Mouse (Mus musculus): ENCODE results near the gene Hmgcl. TPM values are rescaled to one million over a fixed set of nuclear protein-coding genes. Genes with fewer than 3 reads are reported as not detected.

Gene Hmgcl
- polyA plus RNA-seq, 1 experiment from 2014 or later: 70.4 TPM

- no peak overlapping the region for H3K9ac ChIP-seq
- H3K27me3 ChIP-seq (replicated peaks): no peaks in the 10 kb centered on the region
- H3K9me3 ChIP-seq (replicated peaks): no peaks in the 10 kb centered on the region
- H3K4me1 ChIP-seq (replicated peaks): peaks cover 10% of the 10 kb centered on the region
- H3K4me2 ChIP-seq: no peak overlapping the region
- H3K4me3 ChIP-seq: no peak overlapping the region
- H3K27ac ChIP-seq (ENCODE audit: poor library complexity, severe bottlenecking): no peak overlapping the region
- ATAC-seq (ENCODE audit: insufficient number of reproducible peaks, low FRiP score): no peak
- 63% methylated on average over 4 of the region's 4 CpGs for WGBS
- no peaks in the 10 kb centered on the region for H3K36me3 ChIP-seq
These were observed 32.8 kb upstream of the Hmgcl start for GRCm38 (mm10) chr4:135913433-135913832.

GRCm38 (mm10) chr4:135918635-135919279, 27.5 kb upstream of the Hmgcl start:
- H3K4me2 ChIP-seq: no peak overlapping the region
- no peak for ATAC-seq (ENCODE audit: insufficient number of reproducible peaks, low FRiP score)
- H3K9me3 ChIP-seq (replicated peaks): no peaks in the 10 kb centered on the region
- no peaks in the 10 kb centered on the region for H3K27me3 ChIP-seq (replicated peaks)
- no peak overlapping the region for H3K4me3 ChIP-seq
- H3K9ac ChIP-seq: no peak overlapping the region
- H3K27ac ChIP-seq (ENCODE audit: poor library complexity, severe bottlenecking): no peak overlapping the region
- H3K4me1 ChIP-seq (replicated peaks): peaks cover 8% of the 10 kb centered on the region
- WGBS: 80% methylated on average over 13 of the region's 13 CpGs
- H3K36me3 ChIP-seq: 0 out of 2 replicates have a peak, but pooled peaks cover 3% of the 10 kb centered on the region

- no peak for ATAC-seq (ENCODE audit: insufficient number of reproducible peaks, low FRiP score)
- H3K9ac ChIP-seq: no peak overlapping the region
- peaks cover 8% of the 10 kb centered on the region for H3K4me1 ChIP-seq (replicated peaks)
- no peaks in the 10 kb centered on the region for H3K9me3 ChIP-seq (replicated peaks)
- H3K27me3 ChIP-seq (replicated peaks): no peaks in the 10 kb centered on the region
- 0 out of 2 replicates have a peak, but pooled peaks cover 3% of the 10 kb centered on the region for H3K36me3 ChIP-seq
- WGBS: 90% methylated on average over 3 of the region's 3 CpGs
- no peak overlapping the region for H3K4me2 ChIP-seq
- H3K27ac ChIP-seq (ENCODE audit: poor library complexity, severe bottlenecking): no peak overlapping the region
- H3K4me3 ChIP-seq: no peak overlapping the region
These were observed 27.0 kb upstream of the Hmgcl start for GRCm38 (mm10) chr4:135919280-135919639.

GRCm38 (mm10) chr4:135920304-135921241, 25.7 kb upstream of the Hmgcl start, which contains the start of gene Fuca1:
TSS of gene Fuca1 (plus strand) at chr4:135920735.
- Histone ChIP-seq H3K36me3 (0 out of 2 replicates have a peak, but pooled peaks cover 10% of the 10 kb centered on the region), H3K4me2 (peak within 1 kb of the TSS; percentile 77), H3K4me1 (replicated peaks) (peaks cover 14% of the 10 kb centered on the region), H3K9me3 (replicated peaks) (no peaks in the 10 kb centered on the region), H3K9ac (peak within 1 kb of the TSS; percentile 82), H3K27ac (ENCODE audit: poor library complexity, severe bottlenecking) (peak within 1 kb of the TSS; percentile 70), H3K27me3 (replicated peaks) (no peaks in the 10 kb centered on the region), H3K4me3 (peak within 1 kb of the TSS; percentile 77)
- WGBS: 2% methylated on average over 60 of the region's 60 CpGs
- peak; percentile 92 for ATAC-seq (ENCODE audit: insufficient number of reproducible peaks, low FRiP score)

- peak overlapping the region; percentile 70; the same call in 1 of the 2 replicates for H3K27ac ChIP-seq (ENCODE audit: poor library complexity, severe bottlenecking)
- H3K4me1 ChIP-seq (replicated peaks): peaks cover 20% of the 10 kb centered on the region
- 11% methylated on average over 26 of the region's 26 CpGs for WGBS
- H3K36me3 ChIP-seq: 0 out of 2 replicates have a peak, but pooled peaks cover 13% of the 10 kb centered on the region
- H3K4me3 ChIP-seq: peak overlapping the region; percentile 77
- H3K4me2 ChIP-seq: peak overlapping the region; percentile 77
- H3K9me3 ChIP-seq (replicated peaks): no peaks in the 10 kb centered on the region
- no peaks in the 10 kb centered on the region for H3K27me3 ChIP-seq (replicated peaks)
- ATAC-seq (ENCODE audit: insufficient number of reproducible peaks, low FRiP score): no peak
- H3K9ac ChIP-seq: peak overlapping the region; percentile 82
These were observed 24.8 kb upstream of the Hmgcl start for GRCm38 (mm10) chr4:135921257-135922120.

- peak overlapping the region; percentile 77 for H3K4me2 ChIP-seq
- H3K4me3 ChIP-seq: no peak overlapping the region
- no peak overlapping the region for H3K9ac ChIP-seq
- no peaks in the 10 kb centered on the region for H3K9me3 ChIP-seq (replicated peaks)
- WGBS: 79% methylated on average over 1 of the region's 1 CpGs
- H3K4me1 ChIP-seq (replicated peaks): peaks cover 20% of the 10 kb centered on the region
- no peak overlapping the region for H3K27ac ChIP-seq (ENCODE audit: poor library complexity, severe bottlenecking)
- ATAC-seq (ENCODE audit: insufficient number of reproducible peaks, low FRiP score): no peak
- H3K36me3 ChIP-seq: 0 out of 2 replicates have a peak, but pooled peaks cover 13% of the 10 kb centered on the region
- no peaks in the 10 kb centered on the region for H3K27me3 ChIP-seq (replicated peaks)
These were observed 24.1 kb upstream of the Hmgcl start for GRCm38 (mm10) chr4:135922190-135922589.

GRCm38 (mm10) chr4:135924418-135924817, 21.8 kb upstream of the Hmgcl start:
- H3K36me3 ChIP-seq: 0 out of 2 replicates have a peak, but pooled peaks cover 18% of the 10 kb centered on the region
- no peak overlapping the region for H3K9ac ChIP-seq
- no peak overlapping the region for H3K4me3 ChIP-seq
- no peak overlapping the region for H3K27ac ChIP-seq (ENCODE audit: poor library complexity, severe bottlenecking)
- 76% methylated on average over 2 of the region's 2 CpGs for WGBS
- no peaks in the 10 kb centered on the region for H3K9me3 ChIP-seq (replicated peaks)
- ATAC-seq (ENCODE audit: insufficient number of reproducible peaks, low FRiP score): no peak
- peaks cover 20% of the 10 kb centered on the region for H3K4me1 ChIP-seq (replicated peaks)
- H3K27me3 ChIP-seq (replicated peaks): no peaks in the 10 kb centered on the region
- no peak overlapping the region for H3K4me2 ChIP-seq

- Histone ChIP-seq H3K4me1 (replicated peaks) (peaks cover 20% of the 10 kb centered on the region), H3K9me3 (replicated peaks) (no peaks in the 10 kb centered on the region), H3K36me3 (0 out of 2 replicates have a peak, but pooled peaks cover 25% of the 10 kb centered on the region), H3K4me2 (0 out of 2 replicates have a peak overlapping the region, but pooled peaks have one; percentile 11), H3K27me3 (replicated peaks) (no peaks in the 10 kb centered on the region), H3K4me3 (no peak overlapping the region), H3K9ac (no peak overlapping the region), H3K27ac (ENCODE audit: poor library complexity, severe bottlenecking) (no peak overlapping the region)
- ATAC-seq (ENCODE audit: insufficient number of reproducible peaks, low FRiP score): no peak
- 56% methylated on average over 5 of the region's 5 CpGs for WGBS
These were observed 20.9 kb upstream of the Hmgcl start for GRCm38 (mm10) chr4:135925341-135925740.

GRCm38 (mm10) chr4:135926195-135926808, 19.9 kb upstream of the Hmgcl start:
- Histone ChIP-seq H3K4me3 (no peak overlapping the region), H3K9me3 (replicated peaks) (no peaks in the 10 kb centered on the region), H3K27ac (ENCODE audit: poor library complexity, severe bottlenecking) (no peak overlapping the region), H3K27me3 (replicated peaks) (no peaks in the 10 kb centered on the region), H3K4me2 (no peak overlapping the region), H3K9ac (no peak overlapping the region), H3K4me1 (replicated peaks) (peaks cover 19% of the 10 kb centered on the region), H3K36me3 (peaks cover 35% of the 10 kb centered on the region; the same call in 1 of the 2 replicates)
- WGBS: 66% methylated on average over 10 of the region's 10 CpGs
- ATAC-seq (ENCODE audit: insufficient number of reproducible peaks, low FRiP score): no peak

GRCm38 (mm10) chr4:135926861-135927260, 19.4 kb upstream of the Hmgcl start:
- Histone ChIP-seq H3K27me3 (replicated peaks) (no peaks in the 10 kb centered on the region), H3K4me3 (no peak overlapping the region), H3K9ac (no peak overlapping the region), H3K4me2 (no peak overlapping the region), H3K9me3 (replicated peaks) (no peaks in the 10 kb centered on the region), H3K4me1 (replicated peaks) (peaks cover 14% of the 10 kb centered on the region), H3K36me3 (peaks cover 38% of the 10 kb centered on the region; the same call in 1 of the 2 replicates), H3K27ac (ENCODE audit: poor library complexity, severe bottlenecking) (no peak overlapping the region)
- ATAC-seq (ENCODE audit: insufficient number of reproducible peaks, low FRiP score): no peak
- WGBS: 94% methylated on average over 3 of the region's 3 CpGs

Data from heart, embryonic 12.5 days (tissue).